Mouse (Mus musculus): ENCODE measurements around the gene Plcg2. TPM values are rescaled to one million over a fixed set of nuclear protein-coding genes. Genes with fewer than 3 reads are reported as not detected.

The Plcg2 gene
- 0.07 TPM for polyA plus RNA-seq (2017; shearing (Covaris generic))

GRCm38 (mm10) chr8:117498179-117498914 lies at the start of gene Plcg2:
Gene Plcg2 (plus strand): TSS chr8:117498291.

GRCm38 (mm10) chr8:117673430-117673830 lies 175.3 kb downstream of the Plcg2 start, which contains the start of gene Sdr42e1:
Gene Sdr42e1 (minus strand): TSS chr8:117673689.

Other genes starting within 250 kb of the Plcg2 start
- gene Cmip, start 241.2 kb upstream of the Plcg2 start, polyA plus RNA-seq (2017; shearing (Covaris generic)), result 101 TPM
- gene Sdr42e1, start 175.4 kb downstream of the Plcg2 start, polyA plus RNA-seq (2017; shearing (Covaris generic)), result 1.8 TPM
- gene Hsd17b2, start 203.6 kb downstream of the Plcg2 start, polyA plus RNA-seq (2017; shearing (Covaris generic)), result not detected